11 mouse cellular contexts compared by ENCODE assay signal in genomic region chr3:84848798-84849197, GRCm38 (mm10). TPM values are rescaled to one million over a fixed set of nuclear protein-coding genes. Genes with fewer than 3 reads are reported as not detected.
A peak's percentile ranks its signal among the peaks of the same experiment; 100 is the strongest.
DNase-seq lines count a peak whose midpoint lies in the region; ATAC-seq lines count a peak whose summit lies in the region.
"Had no signal": no experiment of that assay in that cellular context is flagged by ENCODE, and none has a peak within 500 bp of the region (broad histone marks: within the 10 kb centered on the region; RNA-seq: fewer than 3 reads in every experiment).

No protein-coding gene starts in this region.

- peak; percentile 93 for ATAC-seq in activated CD4-positive, CD25-positive, alpha-beta regulatory T cell, adult 4 months
- ATAC-seq in midbrain, embryonic 13.5 days: no peak
- no peak for ATAC-seq in forebrain, embryonic 14.5 days

- no peak overlapping the region for H3K9ac ChIP-seq in midbrain, embryonic 13.5 days (replicated peaks)
- H3K9ac ChIP-seq in forebrain, embryonic 14.5 days (ENCODE audit: low read length): no peak overlapping the region

- peak; percentile 95 for DNase-seq in heart, adult 11 months
- DNase-seq in heart, postnatal 10 days: no peak
- peak; percentile 40 to 61 for DNase-seq in kidney, postnatal 25 days
- DNase-seq in natural killer cell, adult 2 months (ENCODE audit: low spot score in 2 of 2): peak; percentile 29 to 33
- DNase-seq in Muller cell, postnatal 12 days (ENCODE audit: inconsistent ontology term): no peak
- DNase-seq in forebrain, embryonic 14.5 days (ENCODE audit: low spot score): no peak
- DNase-seq: cerebellum, adult 8-10 months had no signal

- intact Hi-C loops in heart, postnatal 10 days (cut with DNase I): no loop called here

- no peak overlapping the region for H3K4me3 ChIP-seq in midbrain, embryonic 13.5 days (replicated peaks)
- H3K4me3 ChIP-seq in forebrain, embryonic 14.5 days (ENCODE audit: low read depth, low read length): no peak overlapping the region

- no peak overlapping the region for H3K4me2 ChIP-seq in midbrain, embryonic 13.5 days (replicated peaks)
- H3K4me2 ChIP-seq in forebrain, embryonic 14.5 days (ENCODE audit: low read length): no peak overlapping the region

- no peaks in the 10 kb centered on the region for H3K4me1 ChIP-seq in midbrain, embryonic 13.5 days (replicated peaks)
- no peaks in the 10 kb centered on the region for H3K4me1 ChIP-seq in forebrain, embryonic 14.5 days (ENCODE audit: control insufficient read depth, insufficient read depth, low read length)

- H3K9me3 ChIP-seq in midbrain, embryonic 13.5 days: no peaks in the 10 kb centered on the region
- H3K9me3 ChIP-seq in forebrain, embryonic 14.5 days (replicated peaks; ENCODE audit: control insufficient read depth, low read length): no peaks in the 10 kb centered on the region

- WGBS in midbrain, embryonic 13.5 days: 89% methylated on average over 4 of the region's 4 CpGs
- 93% methylated on average over 4 of the region's 4 CpGs for WGBS in forebrain, embryonic 14.5 days

- no peaks in the 10 kb centered on the region for H3K36me3 ChIP-seq in midbrain, embryonic 13.5 days
- no peaks in the 10 kb centered on the region for H3K36me3 ChIP-seq in forebrain, embryonic 14.5 days (ENCODE audit: control insufficient read depth, insufficient read depth, low read length)

- H3K27me3 ChIP-seq in midbrain, embryonic 13.5 days: no peaks in the 10 kb centered on the region
- H3K27me3 ChIP-seq in forebrain, embryonic 14.5 days (replicated peaks; ENCODE audit: control insufficient read depth, insufficient read depth, low read length): no peaks in the 10 kb centered on the region
- H3K27me3 ChIP-seq: CH12.LX had no signal

- H3K27ac ChIP-seq in midbrain, embryonic 13.5 days: no peak overlapping the region
- H3K27ac ChIP-seq in forebrain, embryonic 14.5 days (ENCODE audit: low read depth, low read length): no peak overlapping the region
- H3K27ac ChIP-seq: macrophage had no signal

RNA-seq across cellular contexts. Expression of gene Fbxw7, which starts 33.7 kb away (rescaled TPM):
- total RNA-seq in heart, postnatal 10 days (2021): 10 to 100 TPM; 59.8 to 61.5 TPM
- polyA plus RNA-seq in activated CD4-positive, CD25-positive, alpha-beta regulatory T cell, adult 4 months (2017; shearing (Covaris generic)): 10 to 100 TPM; 15.0 to 18.8 TPM
- 21.4 and 23.3 TPM in 2 replicates for polyA plus RNA-seq in midbrain, embryonic 13.5 days (2015; fragmentation: Nextera tagmentation; extraction: Ambion mirVana)
- 27.9 and 31.4 TPM in 2 replicates for polyA plus RNA-seq in forebrain, embryonic 14.5 days (2014; fragmentation: Nextera tagmentation; extraction: Ambion mirVana)

Comparison
In these comparisons a context has a peak if more than half of its experiments do, and no peak if none do; other contexts are left out.
1. DNase-seq: peak in heart, adult 11 months (single experiment), kidney, postnatal 25 days (2 of 2) and natural killer cell, adult 2 months (2 of 2); none in heart, postnatal 10 days (0 of 2), Muller cell, postnatal 12 days (single experiment) and forebrain, embryonic 14.5 days (single experiment).